Mouse (Mus musculus): ENCODE data around the gene Areg. TPM values are rescaled to one million over a fixed set of nuclear protein-coding genes. Genes with fewer than 3 reads are reported as not detected.

Areg gene
- total RNA-seq, 2 experiments from 2014 or later: 0.27 TPM; not detected in 1

DNA sequence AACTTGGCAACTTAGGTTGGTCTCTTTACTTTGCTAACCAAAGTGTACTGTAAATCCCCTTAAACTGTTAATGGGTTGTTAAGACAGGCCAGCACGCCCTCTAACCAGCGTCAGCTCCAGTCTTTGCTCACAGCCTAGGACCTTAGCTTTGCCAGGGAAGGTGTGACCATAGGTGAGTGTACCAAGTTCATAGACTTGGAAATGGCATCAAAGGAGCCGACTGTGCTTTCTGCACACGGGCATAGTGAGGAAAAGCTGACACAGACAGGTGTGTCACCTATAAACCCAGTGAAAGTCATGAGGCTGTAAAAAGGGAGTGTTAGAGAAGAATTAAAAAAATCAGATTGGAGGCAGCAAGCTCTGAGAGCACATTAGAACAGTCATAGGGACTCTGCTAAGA lies 23.4 kb downstream of the Areg start:
- DNase-seq (ENCODE audit: low spot score in 2 of 2): no peak

DNA sequence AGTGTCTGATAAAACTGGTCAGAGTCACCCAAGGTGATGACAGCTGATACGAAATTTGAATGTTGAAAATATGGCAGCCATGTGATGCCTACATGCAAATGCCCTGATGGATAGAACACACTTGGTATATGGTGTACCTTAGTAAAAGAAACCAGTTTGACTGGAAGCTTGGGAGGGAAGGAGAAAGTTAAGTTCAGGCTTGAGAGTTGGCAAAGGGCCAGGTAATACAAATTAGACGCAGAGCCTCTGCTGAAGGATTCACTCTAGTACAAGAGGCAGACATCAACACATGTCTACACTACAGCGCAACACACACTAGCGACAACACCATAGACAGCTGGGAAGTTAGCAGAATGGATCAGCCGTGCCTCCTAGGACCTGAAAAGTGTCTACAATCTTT lies 27.2 kb downstream of the Areg start:
- no peak for DNase-seq (ENCODE audit: low spot score in 2 of 2)

GRCm38 (mm10) chr5:91176397-91176796 lies 37.0 kb downstream of the Areg start:
- DNase-seq (ENCODE audit: low spot score in 2 of 2): no peak

GRCm38 (mm10) chr5:91194572-91194971 lies 55.2 kb downstream of the Areg start:
- DNase-seq (ENCODE audit: low spot score in 2 of 2): no peak

Other genes starting within 250 kb of the Areg start
- gene Cxcl1, start 248.4 kb upstream of the Areg start, total RNA-seq (2021): 1 to 10 TPM; 1.1 to 1.3 TPM
- not detected for gene Cxcl2, start 235.7 kb upstream of the Areg start, total RNA-seq (2021)
- 10 to 100 TPM; 17.7 to 20.9 TPM for gene Mthfd2l, start 208.5 kb upstream of the Areg start, total RNA-seq (2021)
- under 1 TPM in 1 of 2 experiments, not detected in 1; 0.33 TPM for gene Epgn, start 112.1 kb upstream of the Areg start, total RNA-seq (2021)
- not detected for gene Ereg, start 65.0 kb upstream of the Areg start, total RNA-seq (2021)

Measured in layer of hippocampus, postnatal 10 days (tissue).